Mouse (Mus musculus) heart, postnatal 25 days (tissue): ENCODE results near the gene Kank1. TPM values are rescaled to one million over a fixed set of nuclear protein-coding genes. Genes with fewer than 3 reads are reported as not detected.

Experiments used
- DNase-seq: peaks from one replicate; pipeline ENCODE4 v3.0.0; 2022; ENCODE audit warnings: low spot score
- intact Hi-C: fragments of 180-260 bp; cut with DNase I; formaldehyde crosslinking; loops from one replicate; pipeline ENCODE4 v1.15.1; 2025
- total RNA-seq, 2 experiments: library from RNA; stranded (reverse); gene quantifications; 2 replicates each; pipeline ENCODE4 v1.2.3; 2021

The Kank1 gene
- total RNA-seq, 2 experiments from 2014 or later, result 42.4 to 43.5 TPM

DNA sequence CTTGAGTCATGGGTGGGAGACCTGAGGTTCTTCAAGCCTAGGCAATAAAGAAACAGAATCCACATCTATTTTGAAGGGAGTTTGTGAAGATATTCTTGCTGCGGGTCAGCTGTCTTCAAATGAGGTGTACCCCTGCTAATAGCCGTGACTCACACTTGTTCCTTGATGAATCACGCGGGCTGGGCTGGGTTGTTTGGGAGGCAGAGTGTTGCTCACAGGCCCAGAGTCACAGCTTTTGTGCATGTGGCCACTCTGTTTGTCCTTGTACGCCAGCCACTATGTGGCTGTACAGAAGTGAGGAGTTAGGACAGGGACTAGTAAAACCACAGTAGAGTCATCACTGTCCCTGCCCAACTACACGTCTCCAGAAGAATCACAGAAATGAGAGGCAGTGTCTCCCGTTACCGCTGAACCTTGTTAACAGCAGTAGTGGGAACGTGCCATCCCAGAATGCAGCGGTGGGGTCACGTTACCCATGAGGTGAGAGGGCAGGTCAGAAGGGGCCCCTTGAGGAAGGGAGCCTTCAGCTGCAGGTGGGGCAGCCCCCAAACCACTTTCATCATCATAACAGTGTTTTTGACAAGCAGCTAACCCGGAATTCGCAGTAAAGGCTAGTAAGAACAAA lies 191.7 kb downstream of the Kank1 start:
- intact Hi-C loops, result no loop called here
- DNase-seq, result no peak

DNA sequence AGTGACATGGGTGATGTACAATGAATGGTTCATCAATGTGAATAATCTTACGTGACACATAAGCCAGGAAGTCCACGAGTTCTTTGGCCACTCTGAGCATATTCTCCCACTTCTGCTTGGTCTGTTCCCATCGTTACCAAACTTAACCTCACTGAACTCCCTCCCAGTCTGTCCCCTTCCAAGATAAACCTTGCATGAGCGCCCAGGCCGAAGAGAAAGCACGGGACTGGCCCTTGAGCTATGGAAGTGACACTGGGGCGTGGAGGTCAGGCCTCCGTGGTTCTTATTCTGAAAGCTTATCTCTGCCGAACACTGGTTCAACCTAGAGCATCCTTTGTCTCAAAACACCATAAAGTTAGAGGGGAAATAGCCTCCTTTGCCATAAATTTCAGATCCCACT lies 194.7 kb downstream of the Kank1 start:
- intact Hi-C loops, result no loop called here
- no peak for DNase-seq

- no peak for DNase-seq
- intact Hi-C loops, result no loop called here
Measured at GRCm38 (mm10) chr19:25431909-25432308, 195.1 kb downstream of the Kank1 start.

- intact Hi-C loops, result no loop called here
- no peak for DNase-seq
Measured at GRCm38 (mm10) chr19:25433169-25433690, 196.5 kb downstream of the Kank1 start.

GRCm38 (mm10) chr19:25434345-25434744 lies 197.6 kb downstream of the Kank1 start:
- intact Hi-C loops, result no loop called here
- DNase-seq, result no peak

DNA sequence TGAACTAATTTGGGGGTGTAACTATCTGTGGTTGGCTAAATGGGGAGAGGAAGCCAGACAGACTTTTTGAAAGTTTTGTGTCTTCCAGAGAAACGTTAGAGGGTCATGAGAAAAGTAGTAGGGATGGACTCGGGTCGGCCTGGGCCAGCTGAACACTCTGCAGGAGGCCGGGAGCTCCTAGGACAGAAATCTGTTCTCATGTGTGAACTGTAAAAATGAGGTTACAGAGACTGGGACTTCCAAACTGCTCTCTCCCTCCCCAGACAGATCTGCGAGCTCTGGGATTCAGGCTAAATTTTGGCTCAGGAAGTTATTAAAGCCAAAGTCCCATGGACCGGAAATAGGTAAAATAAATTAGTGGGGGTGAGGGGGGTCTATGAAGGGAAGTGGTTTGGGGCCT lies 198.0 kb downstream of the Kank1 start:
- intact Hi-C loops, result no loop called here
- DNase-seq, result no peak

GRCm38 (mm10) chr19:25435412-25435811 lies 198.6 kb downstream of the Kank1 start:
- DNase-seq, result no peak
- intact Hi-C loops, result no loop called here

- no peak for DNase-seq
- intact Hi-C loops, result no loop called here
Measured at GRCm38 (mm10) chr19:25436175-25436574, 199.4 kb downstream of the Kank1 start.

DNA sequence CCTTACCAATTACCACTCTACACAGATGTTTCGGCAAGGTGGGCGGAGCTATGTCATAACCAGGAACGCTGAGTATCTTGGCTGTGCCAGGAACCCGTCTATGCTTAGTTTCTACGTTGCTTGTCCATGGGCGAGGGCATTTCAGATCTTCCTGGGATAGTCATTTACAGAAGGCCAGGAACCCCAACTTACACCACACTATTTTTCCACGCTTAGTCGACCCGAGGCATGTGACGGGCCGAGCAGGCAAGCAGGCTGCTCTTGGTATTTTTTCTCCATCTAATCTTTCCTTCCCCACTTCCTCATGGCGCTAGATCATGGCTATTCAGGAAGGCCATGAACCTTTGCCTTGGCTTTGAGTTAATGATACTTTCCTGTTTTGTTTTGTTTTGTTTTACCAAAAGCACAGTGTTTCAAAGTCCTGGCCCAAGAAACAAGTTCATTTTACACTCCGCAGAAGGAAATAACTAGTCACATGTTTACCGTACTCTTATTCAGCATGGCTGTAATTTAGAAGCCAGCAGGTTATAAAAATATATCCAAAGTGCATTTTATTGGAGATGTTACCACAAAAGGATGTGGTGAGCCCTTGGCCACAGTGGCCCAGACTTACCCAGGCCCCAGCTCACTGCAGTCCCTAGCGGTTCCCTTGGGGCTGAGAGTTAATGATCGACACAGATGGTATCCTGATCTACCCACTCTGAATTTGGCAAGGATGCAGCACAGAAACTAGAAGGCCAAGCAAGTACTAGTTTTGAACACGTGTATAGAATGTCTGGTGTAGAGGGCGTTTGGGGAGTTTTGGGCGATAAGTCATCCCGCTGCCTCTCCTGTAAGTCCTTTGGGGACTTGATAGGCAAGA lies 200.2 kb downstream of the Kank1 start:
- intact Hi-C loops, result no loop called here
- DNase-seq, result no peak

DNA sequence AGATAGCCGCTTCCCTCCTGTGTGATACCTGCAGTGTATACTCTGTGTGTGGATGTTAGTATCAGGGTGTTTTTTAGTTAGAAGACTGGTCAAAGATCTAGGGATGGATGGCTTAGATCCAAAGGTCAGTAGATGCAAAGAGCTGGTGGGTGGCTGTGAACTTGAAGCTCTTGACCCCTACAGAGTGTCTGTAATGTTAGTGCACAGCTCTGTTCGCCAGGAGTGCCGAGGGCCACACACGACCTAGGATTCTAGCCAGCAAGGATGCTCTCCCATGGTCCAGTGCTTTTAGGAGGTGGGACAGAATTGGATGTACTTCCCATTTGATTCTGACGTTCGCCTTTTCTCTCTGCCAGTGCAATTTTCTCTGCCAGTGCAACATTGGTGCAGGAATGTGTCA lies 201.5 kb downstream of the Kank1 start:
- DNase-seq, result no peak
- intact Hi-C loops, result no loop called here

DNA sequence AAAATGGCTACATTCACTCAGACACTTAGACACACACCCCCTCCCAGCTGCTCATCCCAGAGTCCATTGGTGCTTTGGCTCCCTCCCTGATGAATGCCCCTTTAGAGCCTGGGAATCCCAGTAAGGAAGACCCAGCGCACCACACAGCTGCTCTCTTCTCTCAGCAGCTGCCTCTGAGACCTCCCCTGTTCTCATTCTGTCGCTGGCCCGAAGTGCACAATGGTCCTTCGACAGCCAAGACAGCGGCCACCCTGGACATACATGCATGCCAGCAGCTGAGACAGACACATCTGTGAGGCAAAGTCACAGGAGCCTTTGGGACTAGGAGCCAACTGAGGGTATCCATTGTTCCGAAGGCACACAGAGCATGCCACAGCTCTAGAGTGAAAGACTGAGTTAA lies 203.0 kb downstream of the Kank1 start:
- DNase-seq, result no peak
- intact Hi-C loops, result no loop called here

DNA sequence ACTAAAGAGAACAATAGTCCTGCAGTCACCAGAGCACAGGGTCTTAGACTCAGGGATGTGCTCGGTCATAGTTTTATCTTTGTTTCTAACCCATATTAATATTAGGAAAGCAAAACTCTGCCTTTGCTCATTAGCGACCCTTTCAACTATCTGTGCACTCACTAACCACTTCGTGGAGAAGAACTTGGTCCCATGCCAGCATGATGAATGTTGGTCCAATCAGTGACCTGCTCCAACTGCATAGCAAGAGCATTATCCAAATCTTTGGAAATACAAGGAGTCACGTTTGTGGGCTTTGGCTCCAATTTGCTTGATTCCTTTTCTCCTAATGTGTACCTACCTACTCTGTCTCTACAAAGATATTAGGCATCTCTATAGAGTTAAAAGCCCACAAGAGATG lies 204.0 kb downstream of the Kank1 start:
- no peak for DNase-seq
- intact Hi-C loops, result no loop called here

DNA sequence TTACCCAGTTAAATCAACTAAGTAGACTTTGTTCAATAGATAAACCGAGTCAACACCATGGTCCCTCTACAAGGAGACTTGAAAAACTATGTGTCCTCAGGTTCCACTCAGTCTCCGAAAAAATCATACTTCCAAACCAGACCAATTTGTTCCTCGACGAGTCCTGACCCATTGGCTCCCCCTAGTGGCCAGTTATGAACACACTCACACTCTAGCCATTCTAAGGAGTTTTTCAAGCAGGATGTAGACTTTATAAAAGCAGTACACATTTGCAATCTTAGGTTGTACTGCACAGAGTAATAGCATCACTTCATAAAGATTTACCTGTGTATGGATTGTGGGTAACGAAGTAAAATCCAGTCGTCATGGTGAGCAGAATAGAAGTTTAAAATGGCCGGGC lies 208.3 kb downstream of the Kank1 start:
- DNase-seq, result peak; percentile 25
- intact Hi-C loops, result loop anchor here (2.0 to 5.0 kb wide), 3 partner anchors 38 to 483 kb away; partner anchors contain the start of gene Cbwd1

- intact Hi-C loops, result loop anchor here (2.0 to 5.0 kb wide), 3 partner anchors 39 to 484 kb away; partner anchors contain the start of gene Cbwd1
- no peak for DNase-seq
Measured at GRCm38 (mm10) chr19:25445842-25446241, 209.1 kb downstream of the Kank1 start.

DNA sequence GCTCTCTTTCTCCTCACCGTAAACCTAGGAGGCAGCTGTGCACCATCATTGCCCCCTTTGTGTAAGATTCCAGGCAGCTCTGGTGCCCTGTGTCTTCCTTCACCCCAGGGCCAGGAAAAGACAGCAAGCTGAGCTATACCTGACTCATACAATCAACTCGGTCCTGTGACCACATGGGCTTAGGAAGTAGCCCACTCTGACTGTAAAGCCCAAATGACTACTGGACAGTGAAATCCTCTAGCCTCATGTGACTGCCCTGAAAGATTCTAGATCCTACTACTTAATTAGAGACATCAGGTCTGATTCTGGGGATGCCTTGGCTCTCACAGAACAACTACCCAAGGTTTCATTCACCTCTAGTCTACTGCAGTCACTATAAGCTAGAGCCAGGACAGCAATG lies 209.9 kb downstream of the Kank1 start:
- no peak for DNase-seq
- intact Hi-C loops, result loop anchor here (5.0 kb wide), 2 partner anchors 39 to 484 kb away; partner anchors contain the start of gene Cbwd1

DNA sequence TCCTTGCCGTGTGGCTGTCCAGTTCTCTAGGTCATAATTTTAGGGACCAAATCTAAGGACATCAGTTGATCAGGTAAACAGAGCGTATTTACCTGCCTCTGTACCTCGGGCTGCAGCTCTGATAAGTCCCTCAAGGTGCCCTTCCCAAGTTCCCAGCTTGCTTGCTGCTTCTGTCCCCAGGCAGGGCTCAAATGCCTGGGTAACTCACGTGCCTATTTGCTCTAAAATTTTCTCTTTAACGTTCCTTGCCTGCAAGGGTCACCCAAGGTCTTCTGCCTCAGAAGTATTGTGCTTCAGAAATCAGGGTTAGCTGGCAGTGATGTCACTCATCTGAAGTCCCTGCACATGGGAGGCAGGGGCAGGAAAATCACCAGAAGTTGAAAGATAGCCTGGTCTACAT lies 210.6 kb downstream of the Kank1 start:
- intact Hi-C loops, result loop anchor here (5.0 kb wide), 2 partner anchors 40 to 485 kb away; partner anchors contain the start of gene Cbwd1
- DNase-seq, result no peak

DNA sequence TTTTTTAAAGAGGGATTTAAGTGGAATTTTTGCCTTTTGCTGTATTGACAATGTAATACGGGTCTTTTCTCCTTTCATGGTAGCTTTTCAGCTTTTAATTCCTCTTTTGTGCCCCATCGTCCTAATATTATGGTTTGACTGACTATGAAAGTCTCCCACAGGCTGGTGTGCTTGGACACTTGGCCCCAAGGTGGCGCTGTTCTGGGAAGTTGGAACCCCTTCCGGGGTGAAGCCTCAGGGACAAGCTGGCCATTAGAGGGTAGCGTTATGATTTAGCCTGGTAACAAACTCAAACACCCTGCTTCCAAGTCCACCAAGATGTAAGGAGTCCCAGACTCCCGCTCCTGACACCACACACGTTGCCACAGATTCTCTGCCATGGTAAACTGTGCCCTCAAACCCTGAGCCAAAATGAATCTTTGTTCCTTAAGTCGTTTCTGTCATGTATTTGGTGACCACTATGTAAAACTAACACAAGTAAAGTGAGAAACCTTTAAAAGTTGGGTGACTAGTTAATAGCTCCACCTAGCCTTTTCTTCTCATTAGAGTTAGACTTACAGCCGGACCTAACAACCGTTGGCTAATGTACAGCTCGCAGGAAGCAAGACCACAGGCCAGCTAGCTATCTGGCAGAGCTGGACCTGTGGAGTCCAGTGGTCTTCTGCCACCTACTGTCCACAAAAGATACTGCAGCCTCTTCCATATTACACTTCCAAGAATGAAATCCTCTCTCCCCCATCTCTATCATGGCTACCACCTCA lies 214.3 kb downstream of the Kank1 start:
- no peak for DNase-seq
- intact Hi-C loops, result loop anchor here (1.0 kb wide), 1 partner anchor 110 kb away; no protein-coding TSS in a partner anchor

GRCm38 (mm10) chr19:25453146-25453545 lies 216.4 kb downstream of the Kank1 start:
- intact Hi-C loops, result no loop called here
- DNase-seq, result no peak

- intact Hi-C loops, result no loop called here
- DNase-seq, result no peak
Measured at GRCm38 (mm10) chr19:25460760-25461159, 224.0 kb downstream of the Kank1 start.
